Mouse (Mus musculus) A20 (cell line): Measurements from ENCODE around the gene Ccnq.
"Not testable (repeated sequence)": the region's sequence is repeated elsewhere in the genome, so short reads cannot be mapped to it uniquely, and the experiment has no call there.

ENCODE experiments used
- DNase-seq: peaks from one replicate; pipeline ENCODE4 v3.0.0-alpha.2; 2011; ENCODE audit warnings: low read depth, low spot score

Gene Ccnq

DNA sequence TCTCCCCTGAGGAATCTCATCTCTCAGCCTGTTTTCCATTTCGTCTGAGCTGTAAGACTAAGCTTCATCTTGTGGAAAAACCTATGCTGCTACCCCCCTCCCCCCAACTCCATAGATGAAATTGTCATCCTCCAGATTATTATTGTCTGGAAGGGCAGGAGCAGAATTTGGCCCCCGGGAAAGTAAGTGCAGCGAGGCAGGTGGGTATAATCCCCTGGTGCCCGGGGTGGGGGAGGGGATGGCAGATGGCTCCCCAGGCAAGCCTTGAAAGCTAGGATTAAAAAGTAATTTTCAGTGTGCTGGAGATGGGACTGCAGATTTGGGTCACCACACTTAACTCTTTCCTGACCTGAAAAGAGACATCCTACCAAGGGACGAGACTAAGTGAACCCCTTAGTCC is 10.7 kb upstream of the Ccnq start:
- no peak for DNase-seq

GRCm38 (mm10) chr11:78761086-78761485 is 9.6 kb upstream of the Ccnq start:
- no peak for DNase-seq

GRCm38 (mm10) chr11:78755299-78755698 is 3.8 kb upstream of the Ccnq start:
- DNase-seq: no peak

- DNase-seq: not testable (repeated sequence)
These were observed 2.6 kb upstream of the Ccnq start for GRCm38 (mm10) chr11:78754177-78754576.

DNA sequence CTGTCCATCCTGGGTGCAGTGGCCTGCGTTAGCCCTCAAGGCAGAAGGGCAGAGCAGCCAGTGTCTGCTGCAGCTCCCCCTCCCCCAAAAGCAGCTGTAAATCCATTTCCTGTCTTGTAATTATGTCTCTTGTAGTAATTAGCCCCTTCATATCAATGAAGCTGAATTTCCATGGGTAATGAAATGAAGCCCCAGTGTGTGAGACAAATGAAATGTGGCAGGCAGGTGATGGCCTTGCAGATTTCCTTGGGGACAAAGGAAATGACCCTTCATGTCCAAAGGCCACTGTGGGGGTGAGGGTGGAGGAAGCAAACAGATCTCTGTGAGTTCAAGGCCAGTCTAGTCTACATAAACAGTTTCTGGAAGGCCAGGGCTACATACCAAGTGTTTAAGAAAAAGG is 1.7 kb upstream of the Ccnq start:
- no peak for DNase-seq

- no peak for DNase-seq
These were observed 294 bp upstream of the Ccnq start for GRCm38 (mm10) chr11:78751843-78752203.

- no peak for DNase-seq
These were observed 5.3 kb downstream of the Ccnq start for GRCm38 (mm10) chr11:78746264-78746663.

GRCm38 (mm10) chr11:78745475-78745874 is 6.1 kb downstream of the Ccnq start:
- no peak for DNase-seq

- DNase-seq: no peak
These were observed 9.1 kb downstream of the Ccnq start for GRCm38 (mm10) chr11:78742461-78742860.

GRCm38 (mm10) chr11:78741958-78742357 is 9.6 kb downstream of the Ccnq start:
- no peak for DNase-seq

- no peak for DNase-seq
These were observed 12.2 kb downstream of the Ccnq start for GRCm38 (mm10) chr11:78739361-78739760.

GRCm38 (mm10) chr11:78736877-78737408 is 14.6 kb downstream of the Ccnq start:
- no peak for DNase-seq

DNA sequence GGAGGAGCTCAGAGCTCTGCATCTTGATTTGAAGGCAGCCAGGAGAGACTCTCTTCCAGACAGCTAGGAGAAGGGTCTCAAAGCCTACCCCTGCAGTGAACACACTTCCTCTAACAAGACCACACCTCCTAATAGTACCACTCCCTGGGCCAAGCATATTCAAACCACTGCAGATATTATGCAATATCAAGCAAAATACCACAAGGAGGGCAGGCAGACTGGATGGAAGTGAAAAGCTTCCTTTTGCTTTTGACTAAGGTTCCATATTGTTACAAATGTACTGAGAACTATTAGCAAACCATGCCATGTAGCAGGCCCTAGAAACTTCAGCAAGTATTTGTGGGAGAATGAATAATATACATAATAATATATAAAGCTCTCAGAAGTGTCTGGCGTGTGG is 16.4 kb downstream of the Ccnq start:
- DNase-seq: no peak

- DNase-seq: no peak
These were observed 18.9 kb downstream of the Ccnq start for GRCm38 (mm10) chr11:78732619-78733018.

DNA sequence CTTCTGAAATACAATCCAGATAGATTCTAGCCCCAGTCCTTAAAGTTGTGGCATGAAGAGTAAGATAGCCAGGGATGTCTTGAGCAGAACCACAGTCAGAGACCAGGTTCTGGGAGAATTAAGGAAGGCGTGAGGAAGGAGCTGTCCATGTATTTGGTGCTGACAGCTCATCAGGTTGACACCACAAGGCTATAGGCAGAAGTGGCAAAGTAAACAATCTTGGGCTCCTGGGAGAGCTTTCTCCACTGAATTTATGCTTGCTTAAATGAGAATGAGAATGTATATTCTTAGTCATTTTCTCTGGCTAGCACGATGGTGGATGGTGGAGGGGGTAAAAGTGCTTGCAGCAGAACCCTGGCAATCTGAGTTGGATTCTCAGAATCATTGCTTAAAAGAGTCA is 20.6 kb downstream of the Ccnq start:
- no peak for DNase-seq

GRCm38 (mm10) chr11:78728041-78728440 is 23.5 kb downstream of the Ccnq start:
- no peak for DNase-seq

DNA sequence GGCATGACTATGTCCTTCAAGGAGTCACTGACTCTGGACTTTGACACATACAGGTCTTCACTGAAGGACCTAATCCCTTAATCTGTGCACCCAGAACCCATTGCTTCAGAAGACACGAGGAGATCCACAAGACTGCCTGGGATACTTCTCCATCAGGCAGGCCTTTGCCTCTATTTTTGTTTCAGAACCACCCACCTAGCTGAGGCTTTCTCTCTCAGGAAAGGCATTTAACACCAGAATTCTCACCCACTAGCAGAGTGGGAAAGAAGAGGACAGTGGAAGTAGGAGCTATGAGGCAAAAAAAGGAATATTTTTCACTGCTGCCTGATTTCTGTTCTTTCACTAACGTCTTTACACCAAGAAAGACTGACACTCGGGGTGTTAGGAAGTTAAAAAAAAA is 25.2 kb downstream of the Ccnq start:
- DNase-seq: no peak

DNA sequence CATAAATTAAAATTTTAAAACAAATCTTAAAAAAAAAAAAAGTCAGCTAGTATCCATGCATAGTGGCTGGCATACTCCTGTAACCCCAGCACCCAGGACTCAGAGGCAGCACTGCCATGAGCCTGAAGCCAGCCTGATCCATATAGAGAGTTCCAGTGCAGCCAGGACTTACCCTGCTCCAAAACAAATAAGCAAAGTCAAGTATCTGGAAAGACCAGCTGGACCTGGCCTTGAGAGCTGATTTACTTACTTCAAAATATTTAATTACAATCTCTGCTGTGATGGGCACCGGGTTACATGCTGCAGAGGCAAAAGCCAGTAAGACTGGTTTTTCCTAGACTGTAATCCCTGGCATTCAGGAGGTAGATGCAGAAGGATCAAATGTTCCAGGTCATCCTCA is 26.7 kb downstream of the Ccnq start:
- no peak for DNase-seq

DNA sequence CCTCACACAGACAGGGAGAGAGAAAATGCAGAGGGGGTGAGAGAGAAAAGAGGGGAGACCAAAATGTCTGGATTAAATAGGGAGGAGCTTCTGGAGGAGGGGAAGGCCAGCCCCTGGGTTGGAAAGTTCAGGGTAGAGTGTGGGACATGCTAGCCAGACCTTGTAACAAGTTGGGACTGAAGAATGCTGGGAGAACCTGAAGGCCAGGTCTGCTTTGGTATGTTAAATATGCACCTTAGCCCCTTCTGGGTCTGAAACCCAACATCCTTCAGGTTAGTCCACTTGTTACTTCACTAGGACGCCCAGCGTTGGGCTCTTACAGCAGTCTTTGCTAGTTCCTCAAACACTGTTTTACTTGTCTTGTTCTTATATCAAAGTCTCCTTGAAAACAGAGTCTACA is 30.1 kb downstream of the Ccnq start:
- DNase-seq: no peak

DNA sequence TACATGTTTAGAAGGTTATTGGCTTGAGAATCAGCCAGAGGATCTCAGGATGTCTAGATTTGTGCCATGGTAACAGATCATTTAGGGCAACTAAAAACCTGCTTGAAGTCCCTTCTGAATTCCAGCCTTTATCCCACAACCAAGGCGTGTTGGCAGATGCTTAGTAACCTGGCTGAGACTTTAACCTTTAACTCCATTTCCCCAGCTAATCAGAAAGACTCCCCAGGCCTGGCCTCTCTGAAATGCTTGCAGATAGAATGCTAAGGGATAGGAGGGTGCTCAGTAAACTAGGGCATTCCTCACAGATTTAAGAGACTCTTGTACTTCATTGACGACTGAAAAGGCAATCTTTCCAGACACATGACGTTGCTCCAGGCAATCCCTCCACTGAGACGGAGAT is 33.9 kb downstream of the Ccnq start:
- DNase-seq: no peak

DNA sequence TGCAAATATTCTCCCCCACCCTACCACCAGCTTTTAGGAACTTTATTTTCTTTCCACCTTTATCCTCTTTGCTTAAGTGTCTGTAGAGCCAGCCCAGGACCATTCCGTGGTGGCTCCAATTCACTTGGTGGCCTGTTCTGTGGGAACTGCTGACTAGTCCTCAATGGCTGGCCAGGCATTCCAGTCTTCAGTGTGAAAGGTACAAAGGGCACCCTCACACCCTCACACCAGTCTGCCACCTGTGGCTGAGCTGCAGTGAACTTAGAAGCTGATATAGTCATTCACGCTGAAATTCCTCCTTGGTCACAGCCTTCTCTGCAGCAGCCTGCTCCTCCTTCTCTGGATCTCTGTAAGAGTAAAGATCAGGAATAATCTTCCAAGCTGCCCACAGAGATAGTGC is 42.9 kb downstream of the Ccnq start:
- no peak for DNase-seq

DNA sequence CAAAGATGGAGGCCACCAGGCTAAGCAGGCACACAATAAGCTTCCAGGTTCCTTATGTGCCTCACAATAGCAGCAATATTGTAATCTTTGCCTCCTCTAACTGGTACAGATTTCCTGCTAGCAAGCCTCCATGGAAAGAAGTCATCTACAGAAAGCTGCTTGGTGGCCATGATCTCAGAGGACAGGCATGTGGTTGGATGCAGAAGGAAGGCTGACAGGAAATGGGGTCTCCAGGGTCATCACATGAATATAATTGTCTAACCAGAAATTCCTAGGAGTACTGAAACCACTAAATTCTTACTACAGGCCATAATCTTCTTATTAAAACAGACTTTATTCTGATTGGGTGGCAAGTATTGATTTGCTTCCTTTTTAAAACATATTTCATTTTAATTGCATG is 45.5 kb downstream of the Ccnq start:
- no peak for DNase-seq

GRCm38 (mm10) chr11:78703085-78703484 is 48.4 kb downstream of the Ccnq start:
- DNase-seq: no peak

DNA sequence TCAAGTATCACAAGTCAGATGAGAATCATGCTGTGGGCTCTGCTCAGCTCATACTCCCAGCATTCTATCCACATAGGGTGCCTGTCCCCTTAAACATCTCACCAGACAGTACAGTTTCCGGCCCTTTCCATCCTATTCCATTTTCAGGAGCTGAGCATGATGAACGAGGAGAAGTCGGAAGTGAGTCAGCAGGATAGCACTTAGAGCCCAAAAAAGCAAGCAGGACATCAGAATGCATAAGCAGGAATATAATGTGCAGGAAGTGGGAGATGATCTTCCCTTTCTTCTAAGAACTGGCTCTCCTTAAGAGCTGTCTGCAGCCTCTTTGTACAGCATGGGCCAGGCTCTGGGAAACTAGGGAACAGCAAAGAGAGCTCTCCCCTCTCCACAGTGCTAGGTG is 49.2 kb downstream of the Ccnq start:
- no peak for DNase-seq
